Mouse (Mus musculus) heart, adult 2 months (tissue): ENCODE results near the gene Csnk2a1. TPM values are rescaled to one million over a fixed set of nuclear protein-coding genes. Genes with fewer than 3 reads are reported as not detected.
A peak's percentile ranks its signal among the peaks of the same experiment; 100 is the strongest.

Source experiments
- DNase-seq, 2 experiments: peaks; one replicate each; pipeline ENCODE4 v3.0.0; 2021
- H3K27ac ChIP-seq: fragments of 200-600 bp; 2 replicates; pipeline ENCODE4 v1.8.1; 2022
- H3K27me3 ChIP-seq: fragments of 200-500 bp; 2 replicates; pipeline ENCODE4 v1.6.1; 2012; ENCODE audit warnings: mild to moderate bottlenecking, low read length, inconsistent platforms, mixed read lengths; ENCODE audit not compliant: control insufficient read depth, insufficient read depth
- H3K36me3 ChIP-seq: fragments of 200-500 bp; 2 replicates; pipeline ENCODE4 v1.6.1; 2012; ENCODE audit warnings: low read length, inconsistent platforms; ENCODE audit not compliant: control insufficient read depth, insufficient read depth
- H3K4me1 ChIP-seq: fragments of 200-500 bp; 2 replicates; pipeline ENCODE4 v1.6.1; 2011; ENCODE audit warnings: low read length; ENCODE audit not compliant: control insufficient read depth, insufficient read depth
- H3K4me3 ChIP-seq: fragments of 200-600 bp; 2 replicates; pipeline ENCODE4 v1.8.1; 2022
- H3K79me2 ChIP-seq: fragments of 200-500 bp; replicated peaks from 2 replicates; pipeline ENCODE4 v1.6.1; 2012; ENCODE audit warnings: mild to moderate bottlenecking, inconsistent platforms, low read length, moderate library complexity, mixed read lengths; ENCODE audit not compliant: control insufficient read depth, insufficient read depth
- H3K9ac ChIP-seq: fragments of 200-500 bp; 2 replicates; pipeline ENCODE4 v1.6.1; 2012; ENCODE audit warnings: low read depth, mild to moderate bottlenecking, control low read depth, inconsistent platforms, low read length, mixed read lengths
- CTCF ChIP-seq: fragments of 200-600 bp; IDR thresholded peaks from 2 replicates; pipeline ENCODE4 v1.8.1; 2022; ENCODE audit warnings: antibody characterized with exemption, mild to moderate bottlenecking, moderate library complexity
- EP300 ChIP-seq: fragments of 200-500 bp; IDR thresholded peaks from 2 replicates; pipeline ENCODE4 v1.6.1; 2011; ENCODE audit warnings: low read depth, low read length, control low read depth; ENCODE audit not compliant: insufficient read depth
- POLR2A ChIP-seq: fragments of 200-500 bp; IDR thresholded peaks from 2 replicates; pipeline ENCODE4 v1.6.1; 2011; ENCODE audit warnings: mild to moderate bottlenecking, low read depth, low read length, control low read depth; ENCODE audit not compliant: insufficient read depth
- WGBS: fragments of 180-500 bp; shearing (Covaris S2); methylation state at CpG from one replicate; pipeline ENCODE4 v1.1.7; 2018; 5-methylcytosine and 5-hydroxymethylcytosine counted together
- intact Hi-C: fragments of 180-260 bp; cut with DNase I; formaldehyde crosslinking; loops from one replicate; pipeline ENCODE4 v1.15.1; 2025
- polyA plus RNA-seq: library from polyadenylated mRNA; depleted of rRNA; stranded (reverse); fragments of >200 nt; gene quantifications from 2 replicates; pipeline ENCODE4 v1.2.3, GENCODE M21; 2012
- total RNA-seq, 2 experiments: library from RNA; stranded (reverse); gene quantifications; 2 replicates each; pipeline ENCODE4 v1.2.3; 2021

Csnk2a1 gene
- total and polyA plus RNA-seq, 3 experiments = 40.7 to 94.1 (median 89.0) TPM

DNA sequence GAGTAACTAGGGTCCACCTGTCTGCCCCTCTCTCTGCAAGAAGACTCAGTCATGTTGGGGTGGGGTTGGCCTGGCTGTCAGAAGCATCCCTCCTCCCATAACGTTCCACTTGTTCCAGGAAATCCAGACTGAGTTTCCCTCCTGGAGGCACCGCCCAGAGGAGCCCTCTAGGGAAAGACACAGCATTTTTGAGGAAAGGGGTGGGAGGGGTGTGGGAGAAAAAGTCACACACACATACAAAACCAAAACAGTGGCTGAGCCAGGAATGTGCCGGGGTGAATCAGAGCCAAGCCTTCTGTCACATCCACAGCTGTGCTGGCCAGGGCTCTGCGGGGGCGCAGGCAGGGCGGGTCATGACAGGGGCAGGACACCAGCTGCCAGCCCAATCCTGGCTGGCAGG, 46.3 kb upstream of the Csnk2a1 start:
- WGBS = 23% methylated on average over 6 of the region's 6 CpGs
- intact Hi-C loops = loop anchor here (1.0 to 2.0 kb wide), 2 partner anchors 30 to 38 kb away; partner anchors contain the start of gene Tcf15
- peak overlapping the region; percentile 28 for H3K9ac ChIP-seq
- H3K27me3 ChIP-seq = no peaks in the 10 kb centered on the region
- DNase-seq = peak; percentile 88 to 91
- H3K36me3 ChIP-seq = no peaks in the 10 kb centered on the region
- TF ChIP-seq POLR2A = peak; percentile 66
- TF ChIP-seq CTCF = no peak
- peak; percentile 98 for TF ChIP-seq EP300
- H3K4me3 ChIP-seq = peak overlapping the region; percentile 25; the same call in 1 of the 2 replicates
- H3K27ac ChIP-seq = peak overlapping the region; percentile 92
- peaks cover 11% of the 10 kb centered on the region for H3K4me1 ChIP-seq
- H3K79me2 ChIP-seq = no peaks in the 10 kb centered on the region

GRCm38 (mm10) chr2:152187132-152187531, 39.5 kb upstream of the Csnk2a1 start:
- intact Hi-C loops = no loop called here
- DNase-seq = no peak
- TF ChIP-seq EP300 = no peak
- TF ChIP-seq POLR2A = no peak
- no peak for TF ChIP-seq CTCF
- no peak overlapping the region for H3K27ac ChIP-seq
- no peaks in the 10 kb centered on the region for H3K79me2 ChIP-seq
- H3K27me3 ChIP-seq = no peaks in the 10 kb centered on the region
- H3K4me3 ChIP-seq = no peak overlapping the region
- H3K9ac ChIP-seq = no peak overlapping the region
- peaks cover 13% of the 10 kb centered on the region for H3K4me1 ChIP-seq
- no peaks in the 10 kb centered on the region for H3K36me3 ChIP-seq
- WGBS = 78% methylated on average over 5 of the region's 5 CpGs

DNA sequence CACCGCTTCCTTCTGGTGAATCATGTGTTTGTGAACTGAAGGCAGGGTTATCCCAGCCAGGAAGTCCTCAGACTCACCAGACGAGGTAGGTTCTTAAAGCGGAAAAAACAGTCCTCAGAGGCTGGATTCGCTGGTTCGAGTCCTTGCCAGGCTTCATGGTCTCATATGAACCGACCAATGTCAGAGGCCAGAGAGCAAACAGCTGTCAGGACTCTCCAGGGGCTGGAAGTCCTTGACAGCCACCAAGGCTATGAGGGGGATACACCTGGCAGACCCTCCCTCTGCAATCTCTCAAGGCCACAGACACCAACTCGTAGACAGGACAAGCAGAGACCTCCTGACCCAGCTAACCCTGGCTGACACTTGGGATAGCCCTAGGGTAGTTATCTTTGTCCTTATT, 37.4 kb upstream of the Csnk2a1 start:
- H3K27me3 ChIP-seq = no peaks in the 10 kb centered on the region
- H3K27ac ChIP-seq = peak overlapping the region; percentile 68
- no peak for TF ChIP-seq EP300
- no peak for TF ChIP-seq CTCF
- 0 out of 2 replicates have a peak overlapping the region, but pooled peaks have one; percentile 15 for H3K9ac ChIP-seq
- DNase-seq = peak in 1 of 2 experiments; percentile 37
- no peaks in the 10 kb centered on the region for H3K36me3 ChIP-seq
- no peaks in the 10 kb centered on the region for H3K79me2 ChIP-seq
- intact Hi-C loops = no loop called here
- H3K4me1 ChIP-seq = peaks cover 13% of the 10 kb centered on the region
- 29% methylated on average over 7 of the region's 7 CpGs for WGBS
- H3K4me3 ChIP-seq = no peak overlapping the region

- TF ChIP-seq EP300 (peak; percentile 79; the same call in 1 of the 2 replicates), CTCF (no peak), POLR2A (no peak)
- DNase-seq = peak; percentile 64 to 75
- Histone ChIP-seq H3K27me3 (no peaks in the 10 kb centered on the region), H3K79me2 (no peaks in the 10 kb centered on the region), H3K4me3 (no peak overlapping the region), H3K36me3 (no peaks in the 10 kb centered on the region), H3K9ac (peak overlapping the region; percentile 12), H3K4me1 (peaks cover 13% of the 10 kb centered on the region), H3K27ac (peak overlapping the region; percentile 88)
- intact Hi-C loops = no loop called here
- 17% methylated on average over 9 of the region's 9 CpGs for WGBS
Observed at GRCm38 (mm10) chr2:152189640-152190039, 37.0 kb upstream of the Csnk2a1 start.

DNA sequence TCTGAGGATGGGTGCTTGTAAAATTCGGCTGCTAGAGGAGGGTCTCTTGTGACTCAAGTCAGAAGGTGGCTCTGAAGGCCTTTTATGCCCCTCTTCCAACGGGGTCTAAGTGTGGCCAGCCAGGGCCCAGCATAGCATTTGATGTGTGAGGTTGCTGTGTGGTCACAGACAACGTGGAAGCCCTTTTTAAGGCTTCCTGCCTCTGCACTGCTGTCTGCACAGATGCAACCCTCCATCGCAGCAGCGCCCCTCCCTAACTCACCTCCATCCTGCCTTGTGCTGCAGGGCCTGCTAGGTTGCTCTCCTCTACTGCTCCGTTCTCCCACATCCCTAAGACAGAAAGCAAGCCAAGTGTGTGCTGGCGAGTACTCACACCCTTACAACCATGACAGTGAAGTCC, 36.5 kb upstream of the Csnk2a1 start:
- TF ChIP-seq EP300 = no peak
- no peak for TF ChIP-seq POLR2A
- TF ChIP-seq CTCF = no peak
- 45% methylated on average over 7 of the region's 7 CpGs for WGBS
- no peaks in the 10 kb centered on the region for H3K36me3 ChIP-seq
- H3K4me3 ChIP-seq = no peak overlapping the region
- no peaks in the 10 kb centered on the region for H3K79me2 ChIP-seq
- intact Hi-C loops = no loop called here
- H3K4me1 ChIP-seq = peaks cover 13% of the 10 kb centered on the region
- peak overlapping the region; percentile 88 for H3K27ac ChIP-seq
- no peak for DNase-seq
- no peaks in the 10 kb centered on the region for H3K27me3 ChIP-seq
- H3K9ac ChIP-seq = peak overlapping the region; percentile 12

DNA sequence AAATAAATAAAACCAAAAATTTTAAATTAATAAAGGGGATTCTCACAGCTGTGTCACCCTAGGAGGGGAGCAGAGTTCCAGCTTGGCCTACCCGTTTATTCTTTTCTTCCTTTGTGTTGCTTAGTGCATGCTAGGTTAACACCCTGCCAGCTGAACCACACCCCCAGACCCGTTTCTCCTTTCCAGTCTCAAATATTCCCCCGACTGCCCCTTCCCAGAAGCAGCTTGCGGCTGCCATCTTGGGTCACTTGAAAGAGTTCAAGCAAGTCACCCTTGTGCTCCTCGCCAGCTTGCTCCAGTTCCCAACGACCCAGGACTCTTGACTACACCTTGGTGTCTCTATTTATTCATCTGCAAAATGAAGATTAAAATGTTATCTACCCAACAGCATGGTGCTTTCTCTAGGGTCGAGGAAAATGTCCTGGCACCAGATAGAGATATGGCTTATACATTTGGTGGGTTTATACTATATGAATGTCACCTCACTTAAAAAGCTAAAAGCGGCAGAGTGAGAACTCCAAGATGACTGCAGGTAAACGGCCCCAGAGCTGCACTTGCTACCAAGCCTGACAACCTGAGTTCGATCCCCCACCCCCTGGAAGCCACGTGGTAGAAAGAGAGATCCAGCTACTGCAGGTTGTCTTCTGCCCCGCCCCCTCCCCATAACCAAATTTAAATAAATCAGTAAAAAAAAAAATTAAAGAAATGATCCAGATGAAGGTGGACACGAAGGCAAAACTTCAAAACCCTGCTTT, 33.9 kb upstream of the Csnk2a1 start:
- no peak for DNase-seq
- Histone ChIP-seq H3K27me3 (no peaks in the 10 kb centered on the region), H3K27ac (no peak overlapping the region), H3K36me3 (no peaks in the 10 kb centered on the region), H3K9ac (no peak overlapping the region), H3K4me1 (peaks cover 13% of the 10 kb centered on the region), H3K79me2 (no peaks in the 10 kb centered on the region), H3K4me3 (no peak overlapping the region)
- TF ChIP-seq CTCF (no peak), EP300 (no peak), POLR2A (no peak)
- 80% methylated on average over 13 of the region's 13 CpGs for WGBS
- intact Hi-C loops = no loop called here
